Mouse (Mus musculus) limb, embryonic 14.5 days (tissue): ENCODE data around the gene Lbp. TPM values are rescaled to one million over a fixed set of nuclear protein-coding genes. Genes with fewer than 3 reads are reported as not detected.
A peak's percentile ranks its signal among the peaks of the same experiment; 100 is the strongest.

ENCODE experiments used
- ATAC-seq: fragments of 200-750 bp; cut with Nextera tagmentation; 2 replicates; pipeline ENCODE4 v1.8.0; 2017; ENCODE audit warnings: low read depth, moderate number of reproducible peaks, moderate TSS enrichment; ENCODE audit not compliant: low FRiP score
- DNase-seq: peaks from one replicate; pipeline ENCODE4 v3.0.0-alpha.2; 2015; ENCODE audit warnings: low spot score
- H3K27ac ChIP-seq: fragments of 300-500 bp; sonication (generic); replicated peaks from 2 replicates; pipeline ENCODE4 v1.5.1; 2014; ENCODE audit warnings: low read depth, mild to moderate bottlenecking, low read length, moderate library complexity, mixed read lengths
- H3K27me3 ChIP-seq: fragments of 300-500 bp; sonication (generic); 2 replicates; pipeline ENCODE4 v1.6.1; 2014; ENCODE audit warnings: low read length, mixed read lengths; ENCODE audit not compliant: control insufficient read depth, insufficient read depth
- H3K36me3 ChIP-seq: fragments of 300-500 bp; sonication (generic); 2 replicates; pipeline ENCODE4 v1.6.1; 2014; ENCODE audit warnings: mild to moderate bottlenecking, low read length, moderate library complexity, mixed read lengths; ENCODE audit not compliant: control insufficient read depth, insufficient read depth
- H3K4me1 ChIP-seq: fragments of 300-500 bp; sonication (generic); 2 replicates; pipeline ENCODE4 v1.6.1; 2014; ENCODE audit warnings: antibody characterized with exemption, low read length, mixed read lengths; ENCODE audit not compliant: control insufficient read depth, insufficient read depth
- H3K4me2 ChIP-seq: fragments of 300-500 bp; sonication (generic); replicated peaks from 2 replicates; pipeline ENCODE4 v1.6.1; 2014; ENCODE audit warnings: low read depth, mild to moderate bottlenecking, low read length, moderate library complexity; ENCODE audit not compliant: severe bottlenecking
- H3K4me3 ChIP-seq: fragments of 300-500 bp; sonication (generic); replicated peaks from 2 replicates; pipeline ENCODE4 v1.5.1; 2014; ENCODE audit warnings: low read length
- H3K9ac ChIP-seq: fragments of 300-500 bp; sonication (generic); 2 replicates; pipeline ENCODE4 v1.6.1; 2014; ENCODE audit warnings: mild to moderate bottlenecking, low read depth, low read length, moderate library complexity; ENCODE audit not compliant: severe bottlenecking
- H3K9me3 ChIP-seq: fragments of 300-500 bp; sonication (generic); 2 replicates; pipeline ENCODE4 v1.6.1; 2016; ENCODE audit warnings: low read length; ENCODE audit not compliant: control insufficient read depth
- POLR2A ChIP-seq: fragments of 200-500 bp; IDR thresholded peaks from 2 replicates; pipeline ENCODE4 v1.8.0; 2012; ENCODE audit warnings: inconsistent platforms, mild to moderate bottlenecking, moderate library complexity, borderline replicate concordance; ENCODE audit not compliant: insufficient read depth, insufficient read length; ENCODE audit errors: extremely low read depth
- WGBS: fragments of 180-500 bp; shearing (Covaris S2); extraction: QIAGEN DNeasy Blood & Tissue Kit; methylation state at CpG from one replicate; pipeline ENCODE4 v1.1.7; 2014; 5-methylcytosine and 5-hydroxymethylcytosine counted together
- polyA plus RNA-seq, 2 experiments: library from polyadenylated mRNA; depleted of rRNA in 1 of 2; stranded (reverse) in 1 of 2; unstranded in 1 of 2; fragments of >200 nt; fragmentation: Nextera tagmentation in 1 of 2; extraction: Ambion mirVana in 1 of 2; gene quantifications; 2 replicates each; pipeline versions ENCODE4 v1.2.1 to v1.2.3; 2012 to 2014

Gene Lbp
- polyA plus RNA-seq, 2 experiments, result 3.7 to 5.6 TPM

- Histone ChIP-seq H3K4me3 (no peak overlapping the region), H3K4me1 (no peaks in the 10 kb centered on the region), H3K36me3 (no peaks in the 10 kb centered on the region), H3K27me3 (no peaks in the 10 kb centered on the region), H3K9me3 (no peaks in the 10 kb centered on the region), H3K4me2 (no peak overlapping the region), H3K27ac (no peak overlapping the region), H3K9ac (no peak overlapping the region)
- TF ChIP-seq POLR2A, result no peak
- DNase-seq, result no peak
- ATAC-seq, result no peak
- 78% methylated on average over 3 of the region's 3 CpGs for WGBS
Measured at GRCm38 (mm10) chr2:158264877-158265276, 41.4 kb upstream of the Lbp start.

GRCm38 (mm10) chr2:158270017-158270416 lies 36.3 kb upstream of the Lbp start:
- no peak for TF ChIP-seq POLR2A
- ATAC-seq, result no peak

GRCm38 (mm10) chr2:158273646-158274045 lies 32.6 kb upstream of the Lbp start:
- 19% methylated on average over 2 of the region's 2 CpGs for WGBS
- H3K9me3 ChIP-seq, result no peaks in the 10 kb centered on the region
- no peak for TF ChIP-seq POLR2A
- no peak overlapping the region for H3K9ac ChIP-seq
- DNase-seq (no peak), ATAC-seq (no peak)
- H3K4me1 ChIP-seq, result peaks cover 8% of the 10 kb centered on the region; the same call in 1 of the 2 replicates
- no peaks in the 10 kb centered on the region for H3K27me3 ChIP-seq
- peak overlapping the region; percentile 61 for H3K27ac ChIP-seq
- no peak overlapping the region for H3K4me2 ChIP-seq
- H3K4me3 ChIP-seq, result no peak overlapping the region
- H3K36me3 ChIP-seq, result no peaks in the 10 kb centered on the region

More at GRCm38 (mm10) chr2:158270017-158270416, 36.3 kb upstream of the Lbp start:
- DNase-seq, result no peak
- Histone ChIP-seq H3K4me2 (no peak overlapping the region), H3K4me3 (no peak overlapping the region), H3K4me1 (peaks cover 8% of the 10 kb centered on the region; the same call in 1 of the 2 replicates), H3K27ac (no peak overlapping the region), H3K9ac (no peak overlapping the region), H3K27me3 (no peaks in the 10 kb centered on the region), H3K36me3 (no peaks in the 10 kb centered on the region), H3K9me3 (no peaks in the 10 kb centered on the region)
- WGBS, result 85% methylated on average over 8 of the region's 8 CpGs

GRCm38 (mm10) chr2:158275349-158275748 lies 30.9 kb upstream of the Lbp start:
- Histone ChIP-seq H3K27ac (no peak overlapping the region), H3K27me3 (no peaks in the 10 kb centered on the region), H3K9me3 (no peaks in the 10 kb centered on the region), H3K36me3 (no peaks in the 10 kb centered on the region), H3K4me2 (no peak overlapping the region), H3K4me1 (peaks cover 8% of the 10 kb centered on the region; the same call in 1 of the 2 replicates), H3K4me3 (no peak overlapping the region), H3K9ac (no peak overlapping the region)
- no peak for DNase-seq
- 92% methylated on average over 3 of the region's 3 CpGs for WGBS
- no peak for TF ChIP-seq POLR2A
- no peak for ATAC-seq

- Histone ChIP-seq H3K36me3 (no peaks in the 10 kb centered on the region), H3K27me3 (no peaks in the 10 kb centered on the region), H3K27ac (no peak overlapping the region), H3K4me3 (no peak overlapping the region), H3K9me3 (no peaks in the 10 kb centered on the region), H3K4me2 (no peak overlapping the region), H3K4me1 (peaks cover 8% of the 10 kb centered on the region; the same call in 1 of the 2 replicates), H3K9ac (no peak overlapping the region)
- no peak for DNase-seq
- ATAC-seq, result no peak
- no peak for TF ChIP-seq POLR2A
- 66% methylated on average over 4 of the region's 4 CpGs for WGBS
Measured at GRCm38 (mm10) chr2:158275811-158276210, 30.5 kb upstream of the Lbp start.

GRCm38 (mm10) chr2:158276451-158276850 lies 29.8 kb upstream of the Lbp start:
- no peak overlapping the region for H3K27ac ChIP-seq
- ATAC-seq (no peak), DNase-seq (no peak)
- no peaks in the 10 kb centered on the region for H3K36me3 ChIP-seq
- no peak overlapping the region for H3K4me2 ChIP-seq
- H3K9ac ChIP-seq, result no peak overlapping the region
- H3K9me3 ChIP-seq, result no peaks in the 10 kb centered on the region
- H3K27me3 ChIP-seq, result no peaks in the 10 kb centered on the region
- no peak for TF ChIP-seq POLR2A
- H3K4me1 ChIP-seq, result peaks cover 8% of the 10 kb centered on the region; the same call in 1 of the 2 replicates
- WGBS, result 72% methylated on average over 6 of the region's 6 CpGs
- no peak overlapping the region for H3K4me3 ChIP-seq
